Mouse (Mus musculus): ENCODE measurements at regions not wholly inside any gene's neighbourhood (a gene's known extent, or its start where the extent isn't known, plus 50 kb on each side); places are given as distances from the start of the nearest gene placed in this dataset.

DNA sequence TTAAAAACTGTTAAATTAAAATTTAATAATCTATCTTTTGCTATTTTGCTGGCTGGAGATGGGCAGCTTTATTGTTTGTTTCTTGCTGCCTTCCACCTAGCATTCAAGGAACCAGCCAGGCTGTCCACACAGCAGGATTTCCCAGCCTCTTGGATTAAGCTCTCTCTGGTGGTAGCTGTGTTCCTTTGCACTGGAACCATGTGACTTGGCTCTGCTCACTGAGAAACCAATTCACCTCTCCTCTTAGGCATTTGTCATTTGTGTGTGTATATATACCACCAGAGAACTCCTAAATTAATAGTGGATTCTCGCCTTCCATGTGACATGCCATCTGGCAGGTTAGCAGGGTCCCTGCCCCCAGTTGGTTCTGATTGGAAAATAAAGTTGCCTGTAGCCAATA is 225.6 kb downstream of the Mterf1b start:
- no peak for TF ChIP-seq GATA1 (IDR thresholded peaks at IDR 0.05; ENCODE audit: borderline replicate concordance, low read length)
- no peak for TF ChIP-seq FLI1 (IDR thresholded peaks at IDR 0.05; ENCODE audit: low read length)
